Mouse (Mus musculus) right cerebral cortex, adult 2 months (tissue): ENCODE measurements around the gene Dnajb2.

Experiments
- DNase-seq, 2 experiments: peaks; one replicate each; pipeline ENCODE4 v3.0.0; 2021 to 2022; ENCODE audit warnings: low spot score in 2 of 2

Gene Dnajb2

GRCm38 (mm10) chr1:75250498-75250897 lies 14.3 kb downstream of the Dnajb2 start:
- no peak for DNase-seq

DNA sequence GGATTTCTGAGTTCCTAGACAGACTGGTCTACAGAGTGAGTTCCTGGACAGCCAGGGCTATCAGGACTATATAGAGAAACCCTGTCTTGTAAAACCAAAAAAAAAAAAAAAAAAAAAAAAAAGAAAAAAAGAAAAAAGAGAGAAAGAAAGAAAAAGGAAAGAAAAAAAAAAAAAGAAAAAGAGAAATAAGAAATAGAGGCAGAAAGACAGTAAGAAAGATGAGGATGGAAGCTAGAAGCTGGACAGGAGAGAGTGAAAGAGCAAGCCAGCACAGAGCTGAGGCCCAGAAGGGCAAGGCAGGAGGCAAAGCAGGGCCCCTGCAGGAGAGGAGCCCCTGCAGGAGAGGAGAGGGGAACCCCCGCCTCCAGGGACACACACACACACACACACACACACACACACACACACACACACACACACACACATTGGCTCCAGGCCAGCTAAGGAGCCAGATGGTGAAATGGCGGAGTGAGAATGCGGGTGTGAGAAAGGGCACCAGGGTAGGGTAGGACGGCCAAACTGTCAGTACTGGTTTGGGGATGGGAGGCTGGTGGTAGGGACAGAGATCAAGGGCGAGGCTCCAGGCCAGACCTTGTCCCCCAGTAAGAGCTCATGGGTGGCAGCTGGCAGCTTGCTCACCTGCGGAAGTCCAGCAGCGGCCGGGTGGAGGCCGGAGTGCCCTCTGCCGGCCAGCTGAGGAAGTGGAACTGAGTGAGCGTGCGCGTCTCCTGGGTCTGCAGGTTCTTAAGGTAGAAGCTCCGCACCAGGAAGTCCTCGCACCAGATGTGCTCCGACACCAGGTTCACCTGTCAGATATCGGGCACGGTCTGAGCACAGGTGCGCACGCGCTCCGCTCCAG lies 15.1 kb downstream of the Dnajb2 start:
- DNase-seq = peak; percentile 74 to 75

GRCm38 (mm10) chr1:75252308-75252707 lies 16.1 kb downstream of the Dnajb2 start:
- no peak for DNase-seq

GRCm38 (mm10) chr1:75253029-75253428 lies 16.8 kb downstream of the Dnajb2 start:
- no peak for DNase-seq

GRCm38 (mm10) chr1:75253849-75254624 lies 17.8 kb downstream of the Dnajb2 start:
- DNase-seq = peak; percentile 92 to 93

GRCm38 (mm10) chr1:75254625-75255013 lies 18.4 kb downstream of the Dnajb2 start:
- no peak for DNase-seq

- no peak for DNase-seq
Measured at GRCm38 (mm10) chr1:75255516-75256046, 19.4 kb downstream of the Dnajb2 start.

- DNase-seq = no peak
Measured at GRCm38 (mm10) chr1:75261278-75261677, 25.1 kb downstream of the Dnajb2 start.

- DNase-seq = peak; percentile 70 to 72
Measured at GRCm38 (mm10) chr1:75262969-75263951, 27.1 kb downstream of the Dnajb2 start.

- peak; percentile 85 to 88 for DNase-seq
Measured at GRCm38 (mm10) chr1:75264091-75264880, 28.1 kb downstream of the Dnajb2 start, which contains the start of gene Ptprn. Gene Ptprn, minus strand, starts transcription at chr1:75264502.

GRCm38 (mm10) chr1:75277195-75278188 lies 41.3 kb downstream of the Dnajb2 start:
- DNase-seq = no peak

- no peak for DNase-seq
Measured at GRCm38 (mm10) chr1:75278228-75278627, 42.0 kb downstream of the Dnajb2 start, which contains the start of gene Resp18. Gene Resp18, minus strand, starts transcription at chr1:75278415.

DNA sequence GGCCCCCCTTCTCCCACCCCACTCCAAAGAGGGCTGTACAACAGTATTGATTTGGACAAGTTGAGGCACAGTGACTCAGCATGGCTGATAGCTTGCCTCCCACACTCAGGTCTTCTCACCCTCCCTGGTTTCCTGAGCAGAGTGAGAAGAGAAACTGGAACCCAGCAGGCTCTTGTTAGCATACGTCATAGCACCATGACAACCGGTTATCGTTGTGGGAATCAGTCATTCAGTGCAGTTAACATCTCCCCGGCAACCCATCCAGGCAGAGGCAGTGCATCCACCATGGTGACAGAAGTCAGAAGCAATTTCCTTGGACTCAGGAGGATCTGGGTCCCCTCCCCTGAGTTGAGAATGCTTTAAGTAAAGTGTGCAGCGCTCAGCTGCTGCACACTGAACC lies 46.8 kb downstream of the Dnajb2 start:
- DNase-seq = peak in 1 of 2 experiments; percentile 61

DNA sequence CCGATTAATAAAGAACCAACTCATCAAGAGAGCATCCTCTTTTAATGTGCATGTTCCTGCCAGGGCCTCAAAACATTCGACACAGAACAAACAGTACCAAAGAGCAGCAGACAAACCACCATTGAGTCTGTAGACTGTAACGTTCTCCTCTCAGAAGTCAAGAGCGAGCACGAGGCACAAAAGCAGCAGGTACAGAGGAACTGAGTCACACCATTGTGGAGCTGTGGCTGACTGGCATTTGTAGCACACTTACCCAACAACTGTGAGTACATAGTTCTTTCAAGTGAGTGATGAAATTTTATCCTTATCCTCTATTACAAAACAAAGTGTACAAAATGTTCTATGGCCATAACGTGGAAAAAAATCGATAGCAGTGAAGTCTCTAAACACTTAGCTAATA lies 48.7 kb downstream of the Dnajb2 start:
- no peak for DNase-seq

- peak; percentile 24 to 39 for DNase-seq
Measured at GRCm38 (mm10) chr1:75289376-75289775, 53.2 kb downstream of the Dnajb2 start.

GRCm38 (mm10) chr1:75289888-75290431 lies 53.8 kb downstream of the Dnajb2 start:
- DNase-seq = peak in 1 of 2 experiments; percentile 38

DNA sequence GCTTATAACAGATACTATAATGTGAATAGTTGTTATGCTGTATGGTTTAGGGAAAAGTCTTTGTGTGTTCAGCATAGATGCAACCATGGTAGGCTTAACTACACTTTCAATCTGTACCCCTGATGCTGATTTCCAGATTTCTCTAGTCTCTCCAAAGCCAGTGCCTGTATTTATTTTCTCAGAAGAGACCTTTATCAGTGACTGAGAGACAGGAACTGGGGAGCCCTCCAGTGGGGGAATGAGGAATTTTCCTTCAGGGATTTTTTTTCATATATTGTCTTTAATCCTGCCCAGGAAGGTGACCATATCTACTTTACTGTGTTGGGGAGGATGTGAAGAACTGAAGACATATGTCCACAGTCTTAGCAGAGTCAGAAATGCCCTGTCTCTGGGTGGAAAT lies 54.4 kb downstream of the Dnajb2 start:
- peak; percentile 77 to 84 for DNase-seq

- DNase-seq = no peak
Measured at GRCm38 (mm10) chr1:75291321-75291720, 55.1 kb downstream of the Dnajb2 start.
